15 mouse cellular contexts compared by ENCODE assay signal in genomic region chr12:57897751-57898250, GRCm38 (mm10).
"Had no signal": no experiment of that assay in that cellular context is flagged by ENCODE, and none has a peak within 500 bp of the region (broad histone marks: within the 10 kb centered on the region; RNA-seq: fewer than 3 reads in every experiment).

No protein-coding gene starts in this region.

- H3K4me3 ChIP-seq: layer of hippocampus, adult 2 months; left cerebral cortex, adult 2 months; limb, embryonic 12.5 days; liver, embryonic 13.5 days had no signal

- H3K27ac ChIP-seq: kidney, postnatal 0 days; layer of hippocampus, adult 2 months; left cerebral cortex, adult 2 months; limb, embryonic 12.5 days; liver, embryonic 13.5 days; stomach, postnatal 0 days had no signal

- DNase-seq: kidney, postnatal 25 days; layer of hippocampus, adult 9-11 months; liver; liver, embryonic 13.5 days; lung, embryonic 14.5 days; lung, postnatal 4 days; midbrain, embryonic 14.5 days; thymus, adult 2 months; thymus, postnatal 14 days; thymus, postnatal 4 days had no signal
